Mouse (Mus musculus) liver, embryonic 14.5 days (tissue): ENCODE measurements around the gene Plscr5. TPM values are rescaled to one million over a fixed set of nuclear protein-coding genes. Genes with fewer than 3 reads are reported as not detected.

ENCODE experiments used
- ATAC-seq: fragments of 200-750 bp; cut with Nextera tagmentation; 2 replicates; pipeline ENCODE4 v1.8.0; 2017; ENCODE audit warnings: moderate number of reproducible peaks, mild to moderate bottlenecking, moderate library complexity; ENCODE audit not compliant: insufficient read depth
- DNase-seq, 3 experiments: peaks; one replicate each; pipeline ENCODE4 v3.0.0-alpha.2; 2012 to 2013; ENCODE audit warnings: low read depth in 3 of 3, low spot score in 3 of 3
- H3K27ac ChIP-seq: fragments of 300-500 bp; sonication (generic); 2 replicates; pipeline ENCODE4 v1.5.1; 2014; ENCODE audit warnings: moderate library complexity, mild to moderate bottlenecking, control low read depth, inconsistent platforms
- H3K27me3 ChIP-seq: fragments of 300-500 bp; sonication (generic); 2 replicates; pipeline ENCODE4 v1.6.1; 2014; ENCODE audit warnings: mild to moderate bottlenecking, low read length, moderate library complexity; ENCODE audit not compliant: control insufficient read depth, insufficient read depth
- H3K36me3 ChIP-seq: fragments of 300-500 bp; sonication (generic); replicated peaks from 2 replicates; pipeline ENCODE4 v1.6.1; 2014; ENCODE audit warnings: low read depth; ENCODE audit not compliant: control insufficient read depth, insufficient read depth
- H3K4me1 ChIP-seq, 2 experiments: fragments of 200-500 bp in 1 of 2; fragments of 300-500 bp in 1 of 2; sonication (generic) in 1 of 2; replicated peaks; 2 replicates each; pipeline ENCODE4 v1.6.1; 2012 to 2014; ENCODE audit warnings: antibody characterized with exemption in 1 of 2, inconsistent platforms in 1 of 2, low read length in 1 of 2; ENCODE audit not compliant: control insufficient read depth in 2 of 2, insufficient read depth in 2 of 2
- H3K4me2 ChIP-seq: fragments of 300-500 bp; sonication (generic); 2 replicates; pipeline ENCODE4 v1.6.1; 2014; ENCODE audit warnings: low read depth, mild to moderate bottlenecking, control low read depth, moderate library complexity
- H3K4me3 ChIP-seq, 2 experiments: fragments of 200-500 bp in 1 of 2; fragments of 300-500 bp in 1 of 2; sonication (generic) in 1 of 2; 2 replicates each; pipeline ENCODE4 v1.5.1; 2012 to 2014; ENCODE audit warnings: low read depth in 2 of 2, low read length in 2 of 2, mild to moderate bottlenecking in 2 of 2, control low read depth in 1 of 2, inconsistent platforms in 1 of 2, moderate library complexity in 1 of 2; ENCODE audit not compliant: insufficient read depth in 1 of 2
- H3K9ac ChIP-seq: fragments of 300-500 bp; sonication (generic); replicated peaks from 2 replicates; pipeline ENCODE4 v1.6.1; 2014; ENCODE audit warnings: mild to moderate bottlenecking, control low read depth, moderate library complexity
- H3K9me3 ChIP-seq: fragments of 300-500 bp; sonication (generic); 2 replicates; pipeline ENCODE4 v1.6.1; 2016; ENCODE audit warnings: low read length, mixed read lengths; ENCODE audit not compliant: control insufficient read depth
- CTCF ChIP-seq: IDR thresholded peaks from 2 replicates; pipeline ENCODE4 v1.5.1; 2016; ENCODE audit warnings: antibody characterized with exemption, low read depth, control low read depth
- EP300 ChIP-seq: IDR thresholded peaks from 2 replicates; pipeline ENCODE4 v1.6.1; 2016; ENCODE audit warnings: antibody characterized with exemption, low read depth
- WGBS: fragments of 180-500 bp; shearing (Covaris S2); extraction: QIAGEN DNeasy Blood & Tissue Kit; methylation state at CpG from one replicate; pipeline ENCODE4 v1.1.7; 2014; ENCODE audit not compliant: insufficient replicate concordance; 5-methylcytosine and 5-hydroxymethylcytosine counted together
- polyA plus RNA-seq, 2 experiments: library from polyadenylated mRNA; depleted of rRNA in 1 of 2; stranded (reverse) in 1 of 2; unstranded in 1 of 2; fragments of >200 nt; fragmentation: Nextera tagmentation in 1 of 2; extraction: Ambion mirVana in 1 of 2; gene quantifications; 2 replicates each; pipeline versions ENCODE4 v1.2.1 to v1.2.3; 2012 to 2014

Gene Plscr5
- polyA plus RNA-seq, 2 experiments: not detected

DNA sequence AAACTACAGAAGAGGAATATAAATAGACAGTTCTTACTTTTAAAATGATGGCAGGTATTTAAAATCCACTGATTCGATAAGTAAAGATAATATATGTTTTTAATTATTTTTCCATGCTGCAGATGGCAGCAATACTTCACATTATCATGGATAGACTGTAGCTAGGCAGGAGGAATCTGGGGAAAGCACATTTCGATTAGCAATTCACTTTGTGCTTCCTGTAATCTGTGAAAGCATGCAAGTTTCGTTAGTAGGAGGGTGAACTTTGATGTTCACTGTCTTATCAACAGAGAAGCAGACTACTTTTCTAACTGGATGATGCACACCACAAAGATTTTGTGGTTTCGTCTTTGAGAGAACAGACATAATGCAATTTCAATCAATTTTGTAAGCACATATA, 24.7 kb downstream of the Plscr5 start:
- TF ChIP-seq EP300: peak; percentile 45
- TF ChIP-seq CTCF: no peak
- H3K36me3 ChIP-seq: no peaks in the 10 kb centered on the region
- no peaks in the 10 kb centered on the region for H3K9me3 ChIP-seq
- no peak overlapping the region for H3K9ac ChIP-seq
- H3K4me1 ChIP-seq: no peaks in the 10 kb centered on the region
- no peak overlapping the region for H3K4me3 ChIP-seq
- H3K27me3 ChIP-seq: no peaks in the 10 kb centered on the region
- H3K4me2 ChIP-seq: no peak overlapping the region
- no peak overlapping the region for H3K27ac ChIP-seq
- 12% methylated on average over 4 of the region's 4 CpGs for WGBS
- peak; percentile 65 for ATAC-seq
- DNase-seq: no peak

DNA sequence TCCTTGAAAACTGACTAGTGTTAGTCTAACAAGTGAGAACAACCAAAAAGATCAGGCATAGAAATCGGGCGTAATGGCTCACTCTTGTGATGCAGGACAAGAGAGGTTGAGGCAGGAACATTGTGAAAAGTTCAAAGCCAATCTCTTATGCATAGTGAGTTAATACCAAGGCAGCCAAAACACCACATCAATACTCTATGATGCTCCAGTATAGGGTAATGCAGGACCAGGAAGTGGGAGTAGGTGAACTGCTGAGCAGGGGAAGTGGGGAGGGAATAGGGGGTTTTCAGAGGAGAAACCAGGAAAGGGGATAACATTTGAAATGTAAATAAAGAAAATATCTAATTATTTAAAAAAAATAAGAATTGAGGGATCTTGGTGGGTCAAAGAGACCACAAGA, 25.2 kb downstream of the Plscr5 start:
- Histone ChIP-seq H3K9me3 (no peaks in the 10 kb centered on the region), H3K9ac (no peak overlapping the region), H3K27me3 (no peaks in the 10 kb centered on the region), H3K4me3 (no peak overlapping the region), H3K4me1 (no peaks in the 10 kb centered on the region), H3K4me2 (no peak overlapping the region), H3K27ac (no peak overlapping the region), H3K36me3 (no peaks in the 10 kb centered on the region)
- TF ChIP-seq CTCF (no peak), EP300 (no peak)
- WGBS: 48% methylated on average over 2 of the region's 2 CpGs
- ATAC-seq: no peak
- no peak for DNase-seq

DNA sequence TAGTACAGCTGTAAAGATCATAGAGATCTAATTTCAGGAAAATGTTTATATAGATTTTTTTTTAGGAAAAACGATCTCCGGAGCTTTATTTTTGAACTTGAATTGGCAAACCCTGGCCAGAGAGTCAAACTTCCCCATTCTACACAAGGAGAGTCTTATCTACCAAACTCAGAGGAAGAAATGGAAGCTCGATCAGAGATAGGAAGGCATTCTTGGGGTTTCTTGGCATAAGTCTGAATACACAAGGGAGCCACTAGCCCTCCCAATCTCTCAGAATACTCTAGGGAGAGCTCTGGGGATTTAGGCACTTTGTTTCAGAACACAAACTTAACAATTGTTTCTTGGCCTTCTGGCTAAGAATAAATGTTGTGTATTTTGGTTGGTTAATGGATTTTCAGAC, 27.4 kb downstream of the Plscr5 start:
- no peak for ATAC-seq
- WGBS: 8% methylated on average over 3 of the region's 3 CpGs
- TF ChIP-seq CTCF (no peak), EP300 (no peak)

DNA sequence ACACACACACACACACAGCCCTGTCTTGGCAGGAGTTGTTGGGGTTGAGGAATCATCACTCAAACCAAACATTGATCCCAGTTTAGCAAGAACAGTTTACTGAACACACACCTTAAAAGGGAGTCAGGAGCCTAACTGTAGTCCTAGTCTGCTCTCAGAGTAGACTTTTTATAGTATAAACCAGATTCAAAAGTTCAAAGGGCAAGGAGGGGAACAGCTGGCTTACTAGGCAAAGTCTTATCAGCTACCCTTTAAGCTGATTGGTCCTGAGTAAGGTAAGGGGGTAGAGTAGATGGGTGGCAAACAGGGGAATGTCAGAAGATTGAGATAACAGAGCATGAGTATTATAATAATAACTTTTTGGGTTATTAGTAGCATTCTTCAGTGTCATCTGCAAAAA, 28.7 kb downstream of the Plscr5 start:
- Histone ChIP-seq H3K27me3 (no peaks in the 10 kb centered on the region), H3K27ac (no peak overlapping the region), H3K9ac (no peak overlapping the region), H3K4me3 (no peak overlapping the region), H3K36me3 (no peaks in the 10 kb centered on the region), H3K4me2 (no peak overlapping the region), H3K4me1 (0 out of 4 replicates have a peak, but pooled peaks cover 0 to 1% of the 10 kb centered on the region in 2 experiments), H3K9me3 (no peaks in the 10 kb centered on the region)
- ATAC-seq (no peak), DNase-seq (no peak)
- TF ChIP-seq EP300 (no peak), CTCF (no peak)

More for the DNA sequence above, 27.4 kb downstream of the Plscr5 start:
- Histone ChIP-seq H3K4me2 (no peak overlapping the region), H3K27ac (no peak overlapping the region), H3K27me3 (no peaks in the 10 kb centered on the region), H3K9ac (no peak overlapping the region), H3K36me3 (no peaks in the 10 kb centered on the region), H3K4me3 (no peak overlapping the region), H3K9me3 (no peaks in the 10 kb centered on the region), H3K4me1 (no peaks in the 10 kb centered on the region)
- DNase-seq: no peak

DNA sequence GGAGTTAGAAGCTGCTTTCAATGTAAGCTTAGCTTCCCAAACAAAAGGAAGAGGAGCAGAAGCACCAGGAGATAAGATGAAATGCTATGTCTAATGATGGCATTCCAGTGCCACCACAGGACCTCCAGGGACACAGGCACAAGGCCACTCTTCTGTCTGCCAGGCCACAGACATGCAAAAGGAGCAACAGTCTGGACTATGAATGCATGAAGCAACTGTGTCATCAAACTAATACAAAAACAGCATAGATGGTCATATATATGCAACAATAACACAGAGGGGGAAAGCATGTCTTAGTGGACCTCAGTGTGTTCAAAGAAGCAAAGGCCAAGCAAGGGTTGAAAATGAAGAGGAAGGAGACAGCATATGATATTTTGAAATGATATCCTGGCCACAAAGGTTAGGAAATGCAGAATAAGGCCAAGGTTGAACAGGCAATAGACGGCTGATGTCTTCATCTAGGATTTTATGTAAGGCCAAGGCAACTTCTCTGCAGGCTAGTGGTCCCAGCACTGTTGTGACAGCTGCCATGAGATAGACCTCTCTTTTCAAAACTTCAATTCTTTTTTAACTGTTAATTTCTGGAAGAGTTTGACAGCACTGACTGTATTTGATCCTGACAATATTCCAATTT, 32.0 kb downstream of the Plscr5 start:
- DNase-seq (no peak), ATAC-seq (no peak)
- H3K4me3 ChIP-seq: no peak overlapping the region
- no peaks in the 10 kb centered on the region for H3K27me3 ChIP-seq
- 0 out of 4 replicates have a peak, but pooled peaks cover 0 to 6% of the 10 kb centered on the region in 2 experiments for H3K4me1 ChIP-seq
- no peak overlapping the region for H3K4me2 ChIP-seq
- H3K27ac ChIP-seq: no peak overlapping the region
- 47% methylated on average over 1 of the region's 1 CpGs for WGBS
- no peak overlapping the region for H3K9ac ChIP-seq
- TF ChIP-seq EP300 (no peak), CTCF (no peak)
- H3K36me3 ChIP-seq: no peaks in the 10 kb centered on the region
- H3K9me3 ChIP-seq: no peaks in the 10 kb centered on the region
